Mouse (Mus musculus) kidney, postnatal 0 days (tissue): Measurements from ENCODE around the gene Patj. TPM values are rescaled to one million over a fixed set of nuclear protein-coding genes. Genes with fewer than 3 reads are reported as not detected.
"Not testable (repeated sequence)": the region's sequence is repeated elsewhere in the genome, so short reads cannot be mapped to it uniquely, and the experiment has no call there.

ENCODE experiments used
- ATAC-seq: fragments of 200-750 bp; cut with Nextera tagmentation; replicated peaks from 2 replicates; pipeline ENCODE4 v1.8.0; 2017; ENCODE audit warnings: low read depth, moderate number of reproducible peaks, moderate TSS enrichment, moderate library complexity; ENCODE audit not compliant: low FRiP score
- DNase-seq: peaks from one replicate; pipeline ENCODE4 v3.0.0-alpha.2; 2016; ENCODE audit warnings: low spot score
- H3K27ac ChIP-seq: fragments of 300-500 bp; sonication (generic); 2 replicates; pipeline ENCODE4 v1.5.1; 2014; ENCODE audit warnings: mild to moderate bottlenecking
- H3K27me3 ChIP-seq: fragments of 300-500 bp; sonication (generic); 2 replicates; pipeline ENCODE4 v1.6.1; 2014; ENCODE audit warnings: low read length, mixed read lengths; ENCODE audit not compliant: insufficient read depth
- H3K36me3 ChIP-seq: fragments of 300-500 bp; sonication (generic); 2 replicates; pipeline ENCODE4 v1.6.1; 2014; ENCODE audit warnings: low read length, mixed read lengths; ENCODE audit not compliant: insufficient read depth
- H3K4me1 ChIP-seq: fragments of 300-500 bp; sonication (generic); replicated peaks from 2 replicates; pipeline ENCODE4 v1.6.1; 2014; ENCODE audit warnings: antibody characterized with exemption, low read length, mixed read lengths; ENCODE audit not compliant: insufficient read depth
- H3K4me2 ChIP-seq: fragments of 300-500 bp; sonication (generic); 2 replicates; pipeline ENCODE4 v1.6.1; 2014; ENCODE audit warnings: mild to moderate bottlenecking, low read length, moderate library complexity, mixed read lengths
- H3K4me3 ChIP-seq: fragments of 300-500 bp; sonication (generic); replicated peaks from 2 replicates; pipeline ENCODE4 v1.5.1; 2014; ENCODE audit warnings: low read depth, low read length
- H3K9ac ChIP-seq: fragments of 300-500 bp; sonication (generic); 2 replicates; pipeline ENCODE4 v1.6.1; 2014; ENCODE audit warnings: low read depth, low read length
- H3K9me3 ChIP-seq: fragments of 300-500 bp; sonication (generic); replicated peaks from 2 replicates; pipeline ENCODE4 v1.6.1; 2016; ENCODE audit warnings: low read length, inconsistent platforms, mixed read lengths
- CTCF ChIP-seq: IDR thresholded peaks from 2 replicates; pipeline ENCODE4 v1.5.1; 2016; ENCODE audit warnings: antibody characterized with exemption, low read depth, mild to moderate bottlenecking, moderate library complexity
- WGBS: fragments of 180-500 bp; shearing (Covaris S2); extraction: QIAGEN DNeasy Blood & Tissue Kit; methylation state at CpG from one replicate; pipeline ENCODE4 v1.1.7; 2014; 5-methylcytosine and 5-hydroxymethylcytosine counted together
- polyA plus RNA-seq: library from polyadenylated mRNA; unstranded; fragments of >200 nt; fragmentation: Nextera tagmentation; extraction: Ambion mirVana; gene quantifications from 2 replicates; pipeline ENCODE4 v1.2.1, GENCODE M21; 2015

The Patj gene
- polyA plus RNA-seq, 1 experiment from 2014 or later = 15.2 TPM

DNA sequence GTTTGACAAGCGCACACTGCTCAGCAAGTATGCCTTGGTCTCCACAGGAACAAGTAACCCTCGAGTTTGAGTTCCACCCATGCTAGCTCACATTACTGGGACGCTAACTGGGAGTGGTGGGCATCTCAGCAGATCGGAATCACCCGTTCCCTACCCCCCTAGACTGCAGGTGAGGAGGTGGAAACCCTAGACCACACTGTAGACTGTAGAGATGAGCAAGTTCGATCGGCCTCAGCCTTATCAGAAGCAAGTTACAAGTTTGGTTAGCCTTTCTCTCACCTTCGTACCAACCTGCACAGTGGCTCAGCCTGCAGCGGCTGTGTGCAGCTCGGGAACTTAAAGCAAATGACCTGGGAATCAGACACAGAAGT is 322.9 kb downstream of the Patj start:
- 84% methylated on average over 10 of the region's 10 CpGs for WGBS
- Histone ChIP-seq H3K4me1 (no peaks in the 10 kb centered on the region), H3K9ac (no peak overlapping the region), H3K36me3 (no peaks in the 10 kb centered on the region), H3K27me3 (no peaks in the 10 kb centered on the region), H3K27ac (no peak overlapping the region), H3K4me2 (no peak overlapping the region), H3K9me3 (no peaks in the 10 kb centered on the region), H3K4me3 (no peak overlapping the region)
- TF ChIP-seq CTCF = no peak
- ATAC-seq (no peak), DNase-seq (no peak)

DNA sequence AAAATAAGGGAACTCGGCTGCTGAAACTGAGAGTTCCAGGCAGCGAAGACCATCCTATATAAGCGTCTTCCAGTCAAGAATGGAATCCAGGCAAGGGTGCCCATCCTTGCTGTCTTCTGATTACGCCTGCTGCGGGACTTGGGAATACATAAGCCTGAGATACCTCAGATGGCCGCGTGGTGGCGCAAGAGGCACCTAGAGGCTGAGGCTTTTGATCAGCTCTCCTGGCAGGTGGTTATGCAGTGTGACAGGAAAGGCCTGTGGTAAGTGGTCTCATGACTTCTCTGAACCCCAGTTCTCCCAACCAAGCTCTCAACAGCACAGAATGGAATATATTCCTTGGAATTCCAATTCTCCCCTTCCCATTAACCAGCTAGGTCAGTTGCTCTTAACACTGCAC is 326.9 kb downstream of the Patj start:
- 0 out of 2 replicates have a peak, but pooled peaks cover 3% of the 10 kb centered on the region for H3K4me1 ChIP-seq
- H3K9ac ChIP-seq = no peak overlapping the region
- peak; percentile 86 for TF ChIP-seq CTCF
- H3K4me3 ChIP-seq = no peak overlapping the region
- ATAC-seq (0 out of 2 replicates have a peak, but pooled peaks have one; percentile 42), DNase-seq (peak; percentile 83)
- H3K36me3 ChIP-seq = no peaks in the 10 kb centered on the region
- 18% methylated on average over 8 of the region's 8 CpGs for WGBS
- H3K27me3 ChIP-seq = 0 out of 2 replicates have a peak, but pooled peaks cover 1% of the 10 kb centered on the region
- H3K9me3 ChIP-seq = no peaks in the 10 kb centered on the region
- H3K4me2 ChIP-seq = no peak overlapping the region
- H3K27ac ChIP-seq = no peak overlapping the region

DNA sequence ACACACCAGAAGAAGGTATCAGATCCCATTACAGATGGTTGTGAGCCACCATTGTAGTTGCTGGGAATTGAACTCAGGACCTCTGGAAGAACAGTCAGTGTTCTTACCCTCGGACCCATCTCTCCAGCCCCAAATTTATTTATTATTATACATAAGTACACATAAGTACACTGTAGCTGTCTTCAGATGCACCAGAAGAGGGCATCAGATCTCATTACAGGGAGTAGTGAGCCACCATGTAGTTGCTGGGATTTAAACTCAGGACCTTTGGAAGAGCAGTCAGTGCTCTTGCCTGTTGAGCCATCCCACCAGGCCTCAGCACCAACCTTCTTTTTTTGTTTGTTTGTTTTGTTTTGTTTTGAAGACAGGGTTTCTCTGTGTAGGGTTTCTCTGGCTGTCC is 329.1 kb downstream of the Patj start:
- not testable (repeated sequence) for H3K27ac ChIP-seq, H3K9ac ChIP-seq, H3K27me3 ChIP-seq, ATAC-seq, H3K4me1 ChIP-seq, H3K36me3 ChIP-seq, H3K9me3 ChIP-seq, DNase-seq, H3K4me2 ChIP-seq, H3K4me3 ChIP-seq
- WGBS = 93% methylated on average over 1 of the region's 1 CpGs

GRCm38 (mm10) chr4:98725439-98725838 is 329.9 kb downstream of the Patj start:
- no peaks in the 10 kb centered on the region for H3K36me3 ChIP-seq
- no peak overlapping the region for H3K9ac ChIP-seq
- 41% methylated on average over 4 of the region's 4 CpGs for WGBS
- H3K4me3 ChIP-seq = no peak overlapping the region
- H3K4me2 ChIP-seq = no peak overlapping the region
- peak; percentile 57 for TF ChIP-seq CTCF
- H3K4me1 ChIP-seq = 0 out of 2 replicates have a peak, but pooled peaks cover 3% of the 10 kb centered on the region
- DNase-seq (peak; percentile 69), ATAC-seq (no peak; the same call in 1 of the 2 replicates)
- no peak overlapping the region for H3K27ac ChIP-seq
- 0 out of 2 replicates have a peak, but pooled peaks cover 7% of the 10 kb centered on the region for H3K27me3 ChIP-seq
- no peaks in the 10 kb centered on the region for H3K9me3 ChIP-seq

- Histone ChIP-seq H3K4me2 (peak within 1 kb of the TSS; percentile 51), H3K4me3 (peak within 1 kb of the TSS; percentile 13), H3K4me1 (0 out of 2 replicates have a peak, but pooled peaks cover 3% of the 10 kb centered on the region), H3K27ac (no peak within 1 kb of the TSS), H3K9me3 (no peaks in the 10 kb centered on the region), H3K9ac (no peak within 1 kb of the TSS), H3K36me3 (no peaks in the 10 kb centered on the region), H3K27me3 (0 out of 2 replicates have a peak, but pooled peaks cover 7% of the 10 kb centered on the region)
- 18% methylated on average over 29 of the region's 29 CpGs for WGBS
- DNase-seq (no peak), ATAC-seq (0 out of 2 replicates have a peak, but pooled peaks have one; percentile 30)
- TF ChIP-seq CTCF = no peak
Measured at GRCm38 (mm10) chr4:98726590-98727237, 331.1 kb downstream of the Patj start, which contains the start of gene L1td1. TSS of gene L1td1 (plus strand) at chr4:98726734.

GRCm38 (mm10) chr4:98727295-98727958 is 331.8 kb downstream of the Patj start:
- Histone ChIP-seq H3K4me1 (0 out of 2 replicates have a peak, but pooled peaks cover 3% of the 10 kb centered on the region), H3K27ac (no peak overlapping the region), H3K9ac (no peak overlapping the region), H3K4me2 (peak overlapping the region; percentile 51), H3K9me3 (no peaks in the 10 kb centered on the region), H3K36me3 (no peaks in the 10 kb centered on the region), H3K27me3 (0 out of 2 replicates have a peak, but pooled peaks cover 7% of the 10 kb centered on the region), H3K4me3 (peak overlapping the region; percentile 13)
- no peak for ATAC-seq
- no peak for TF ChIP-seq CTCF
- peak; percentile 18 for DNase-seq
- 7% methylated on average over 21 of the region's 21 CpGs for WGBS
